ENCODE assay signal across 14 mouse cellular contexts in the genomic region with DNA sequence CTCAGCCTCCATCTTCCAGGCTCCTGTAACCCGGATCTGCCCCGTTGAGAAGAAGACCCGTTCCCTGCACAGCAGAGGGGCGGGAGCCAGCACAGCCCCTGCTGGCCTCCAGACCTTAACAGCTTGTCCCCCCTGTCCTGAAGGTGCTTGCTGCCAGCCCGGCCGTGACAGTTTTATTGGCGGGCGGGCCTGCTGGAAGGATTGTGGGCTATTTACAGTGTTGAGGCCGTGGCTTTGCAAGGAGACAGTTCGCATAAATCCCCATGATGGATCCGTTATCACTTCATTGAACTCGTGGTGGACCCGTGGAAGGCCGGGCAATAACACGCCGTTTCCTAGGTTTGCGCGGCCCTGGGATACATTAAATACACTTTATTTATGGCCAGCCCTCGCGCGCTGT.
A peak's percentile ranks its signal among the peaks of the same experiment; 100 is the strongest.
DNase-seq lines count a peak whose midpoint lies in the region; ATAC-seq and TF ChIP-seq lines count a peak whose summit lies in the region.
"Had no signal": no experiment of that assay in that cellular context is flagged by ENCODE, and none has a peak within 500 bp of the region (broad histone marks: within the 10 kb centered on the region; RNA-seq: fewer than 3 reads in every experiment).

No protein-coding gene starts in this region.

- H3K9ac ChIP-seq in forebrain, embryonic 13.5 days = no peak overlapping the region
- H3K9ac ChIP-seq in forebrain, embryonic 14.5 days (ENCODE audit: low read length) = no peak overlapping the region
- H3K9ac ChIP-seq in lung, embryonic 14.5 days = no peak overlapping the region
- H3K9ac ChIP-seq in intestine, postnatal 0 days (ENCODE audit: low read depth, low read length) = no peak overlapping the region
- H3K9ac ChIP-seq in neural tube, embryonic 12.5 days = no peak overlapping the region
- no peak overlapping the region for H3K9ac ChIP-seq in liver, embryonic 11.5 days (ENCODE audit: low read depth, low read length)
- H3K9ac ChIP-seq: lung, embryonic 15.5 days had no signal

- no peaks in the 10 kb centered on the region for H3K27me3 ChIP-seq in forebrain, embryonic 13.5 days
- H3K27me3 ChIP-seq in forebrain, embryonic 14.5 days (replicated peaks; ENCODE audit: control insufficient read depth, insufficient read depth, low read length) = no peaks in the 10 kb centered on the region
- no peaks in the 10 kb centered on the region for H3K27me3 ChIP-seq in lung, embryonic 14.5 days (ENCODE audit: insufficient read depth, low read length)
- no peaks in the 10 kb centered on the region for H3K27me3 ChIP-seq in intestine, postnatal 0 days (replicated peaks; ENCODE audit: control insufficient read depth, insufficient read depth, low read length)
- no peaks in the 10 kb centered on the region for H3K27me3 ChIP-seq in neural tube, embryonic 12.5 days (replicated peaks)
- no peaks in the 10 kb centered on the region for H3K27me3 ChIP-seq in liver, embryonic 11.5 days (replicated peaks; ENCODE audit: control insufficient read depth, insufficient read depth, low read length)
- H3K27me3 ChIP-seq: lung, embryonic 15.5 days had no signal

- H3K9me3 ChIP-seq in forebrain, embryonic 13.5 days (replicated peaks) = no peaks in the 10 kb centered on the region
- H3K9me3 ChIP-seq in forebrain, embryonic 14.5 days (replicated peaks; ENCODE audit: control insufficient read depth, low read length) = no peaks in the 10 kb centered on the region
- H3K9me3 ChIP-seq in lung, embryonic 14.5 days (ENCODE audit: low read depth, low read length) = no peaks in the 10 kb centered on the region
- no peaks in the 10 kb centered on the region for H3K9me3 ChIP-seq in intestine, postnatal 0 days (ENCODE audit: control insufficient read depth)
- no peaks in the 10 kb centered on the region for H3K9me3 ChIP-seq in neural tube, embryonic 12.5 days
- no peaks in the 10 kb centered on the region for H3K9me3 ChIP-seq in liver, embryonic 11.5 days (ENCODE audit: control insufficient read depth, low read length)

- WGBS in forebrain, embryonic 13.5 days = 80% methylated on average over 21 of the region's 21 CpGs
- 81% methylated on average over 21 of the region's 21 CpGs for WGBS in forebrain, embryonic 14.5 days
- 37% methylated on average over 21 of the region's 21 CpGs for WGBS in lung, embryonic 14.5 days
- WGBS in intestine, postnatal 0 days = 29% methylated on average over 21 of the region's 21 CpGs
- WGBS in neural tube, embryonic 12.5 days = 6% methylated on average over 21 of the region's 21 CpGs
- WGBS in liver, embryonic 11.5 days = 66% methylated on average over 21 of the region's 21 CpGs

- peak overlapping the region; percentile 4 for H3K27ac ChIP-seq in forebrain, embryonic 13.5 days
- no peak overlapping the region for H3K27ac ChIP-seq in forebrain, embryonic 14.5 days (ENCODE audit: low read depth, low read length)
- no peak overlapping the region for H3K27ac ChIP-seq in lung, embryonic 14.5 days (ENCODE audit: low read depth)
- H3K27ac ChIP-seq in intestine, postnatal 0 days (ENCODE audit: low read depth, low read length) = no peak overlapping the region
- peak overlapping the region; percentile 37; the same call in 1 of the 2 replicates for H3K27ac ChIP-seq in neural tube, embryonic 12.5 days
- no peak overlapping the region for H3K27ac ChIP-seq in liver, embryonic 11.5 days (ENCODE audit: low read depth, low read length)
- H3K27ac ChIP-seq: lung, embryonic 15.5 days had no signal

- H3K4me1 ChIP-seq in forebrain, embryonic 13.5 days = peaks cover 45% of the 10 kb centered on the region
- peaks cover 12% of the 10 kb centered on the region for H3K4me1 ChIP-seq in forebrain, embryonic 14.5 days (ENCODE audit: control insufficient read depth, insufficient read depth, low read length)
- H3K4me1 ChIP-seq in lung, embryonic 14.5 days (ENCODE audit: insufficient read depth) = peaks cover 3% of the 10 kb centered on the region; the same call in 1 of the 2 replicates
- H3K4me1 ChIP-seq in intestine, postnatal 0 days (replicated peaks; ENCODE audit: control insufficient read depth, insufficient read depth, low read length) = peaks cover 3% of the 10 kb centered on the region; the same call in 1 of the 2 replicates
- H3K4me1 ChIP-seq in neural tube, embryonic 12.5 days = peaks cover 64% of the 10 kb centered on the region
- peaks cover 13% of the 10 kb centered on the region for H3K4me1 ChIP-seq in liver, embryonic 11.5 days (replicated peaks; ENCODE audit: control insufficient read depth, insufficient read depth, low read length)

- H3K4me2 ChIP-seq in forebrain, embryonic 13.5 days = no peak overlapping the region
- no peak overlapping the region for H3K4me2 ChIP-seq in forebrain, embryonic 14.5 days (ENCODE audit: low read length)
- peak overlapping the region; percentile 22; the same call in 1 of the 2 replicates for H3K4me2 ChIP-seq in lung, embryonic 14.5 days
- H3K4me2 ChIP-seq in intestine, postnatal 0 days (replicated peaks; ENCODE audit: low read depth) = 0 out of 2 replicates have a peak overlapping the region, but pooled peaks have one; percentile 17
- peak overlapping the region; percentile 26 for H3K4me2 ChIP-seq in neural tube, embryonic 12.5 days (replicated peaks)
- no peak overlapping the region for H3K4me2 ChIP-seq in liver, embryonic 11.5 days
- H3K4me2 ChIP-seq: lung, embryonic 15.5 days had no signal

- no peak overlapping the region for H3K4me3 ChIP-seq in forebrain, embryonic 13.5 days
- no peak overlapping the region for H3K4me3 ChIP-seq in forebrain, embryonic 14.5 days (ENCODE audit: low read depth, low read length)
- H3K4me3 ChIP-seq in lung, embryonic 14.5 days (ENCODE audit: low read depth, low read length) = no peak overlapping the region
- H3K4me3 ChIP-seq in intestine, postnatal 0 days (ENCODE audit: low read depth, low read length) = no peak overlapping the region
- no peak overlapping the region for H3K4me3 ChIP-seq in neural tube, embryonic 12.5 days
- H3K4me3 ChIP-seq in liver, embryonic 11.5 days (ENCODE audit: low read depth, low read length) = no peak overlapping the region
- H3K4me3 ChIP-seq: lung, embryonic 15.5 days had no signal

- ATAC-seq in forebrain, embryonic 13.5 days = no peak
- ATAC-seq in forebrain, embryonic 14.5 days = no peak
- no peak for ATAC-seq in lung, embryonic 14.5 days (ENCODE audit: insufficient read depth)
- ATAC-seq in intestine, postnatal 0 days = no peak
- ATAC-seq in neural tube, embryonic 12.5 days (ENCODE audit: low FRiP score, low read depth) = peak; percentile 48
- ATAC-seq in liver, embryonic 11.5 days (replicated peaks; ENCODE audit: low FRiP score) = no peak
- ATAC-seq: CD4-positive, CD25-positive, alpha-beta regulatory T cell, adult 4 months had no signal

- TF ChIP-seq CTCF in lung, embryonic 14.5 days (IDR thresholded peaks at IDR 0.05; ENCODE audit: low read depth) = no peak
- TF ChIP-seq CTCF in intestine, postnatal 0 days (IDR thresholded peaks at IDR 0.05; ENCODE audit: low read depth) = no peak

- no peak for DNase-seq in forebrain, embryonic 14.5 days (ENCODE audit: low spot score)
- no peak for DNase-seq in lung, embryonic 14.5 days
- DNase-seq in lung, adult 18-20 months = no peak
- DNase-seq in liver, embryonic 11.5 days (ENCODE audit: low spot score) = no peak
- DNase-seq in adrenal gland, postnatal 36 days = no peak
- DNase-seq: cerebellum, adult 9-10 months; heart, adult 11 months; heart, postnatal 10 days; kidney, adult 11 months had no signal

- H3K36me3 ChIP-seq in forebrain, embryonic 13.5 days (ENCODE audit: poor library complexity, severe bottlenecking) = no peaks in the 10 kb centered on the region
- H3K36me3 ChIP-seq in forebrain, embryonic 14.5 days (ENCODE audit: control insufficient read depth, insufficient read depth, low read length) = no peaks in the 10 kb centered on the region
- H3K36me3 ChIP-seq in lung, embryonic 14.5 days (ENCODE audit: insufficient read depth) = no peaks in the 10 kb centered on the region
- H3K36me3 ChIP-seq in intestine, postnatal 0 days (ENCODE audit: control insufficient read depth, insufficient read depth) = no peaks in the 10 kb centered on the region
- H3K36me3 ChIP-seq in neural tube, embryonic 12.5 days = no peaks in the 10 kb centered on the region
- H3K36me3 ChIP-seq in liver, embryonic 11.5 days (ENCODE audit: control insufficient read depth, insufficient read depth, low read length) = no peaks in the 10 kb centered on the region
- H3K36me3 ChIP-seq: lung, embryonic 15.5 days had no signal

Comparison
In these comparisons a context has a peak if more than half of its experiments do, and no peak if none do; other contexts are left out.
1. H3K27ac ChIP-seq: peak in forebrain, embryonic 13.5 days (single experiment) and neural tube, embryonic 12.5 days (single experiment); none in forebrain, embryonic 14.5 days (single experiment), lung, embryonic 14.5 days (single experiment), intestine, postnatal 0 days (single experiment) and liver, embryonic 11.5 days (single experiment).
2. H3K4me2 ChIP-seq: peak in lung, embryonic 14.5 days (single experiment), intestine, postnatal 0 days (single experiment) and neural tube, embryonic 12.5 days (single experiment); none in forebrain, embryonic 13.5 days (single experiment), forebrain, embryonic 14.5 days (single experiment) and liver, embryonic 11.5 days (single experiment).